Comparison of ENCODE assay signal across 15 mouse cellular contexts in genomic region chr5:35176112-35176848, GRCm38 (mm10).
DNase-seq lines count a peak whose midpoint lies in the region; ATAC-seq lines count a peak whose summit lies in the region.
"Had no signal": no experiment of that assay in that cellular context is flagged by ENCODE, and none has a peak within 500 bp of the region (broad histone marks: within the 10 kb centered on the region; RNA-seq: fewer than 3 reads in every experiment).

No protein-coding gene starts in this region.

- H3K9ac ChIP-seq in neural tube, embryonic 13.5 days = no peak overlapping the region
- H3K9ac ChIP-seq in liver, embryonic 11.5 days (ENCODE audit: low read depth, low read length) = no peak overlapping the region
- H3K9ac ChIP-seq: embryonic facial prominence, embryonic 13.5 days; hindbrain, embryonic 13.5 days had no signal

- H3K4me2 ChIP-seq in neural tube, embryonic 13.5 days = no peak overlapping the region
- no peak overlapping the region for H3K4me2 ChIP-seq in liver, embryonic 11.5 days
- H3K4me2 ChIP-seq: embryonic facial prominence, embryonic 13.5 days; hindbrain, embryonic 13.5 days had no signal

- no peaks in the 10 kb centered on the region for H3K36me3 ChIP-seq in neural tube, embryonic 13.5 days
- no peaks in the 10 kb centered on the region for H3K36me3 ChIP-seq in liver, embryonic 11.5 days (ENCODE audit: control insufficient read depth, insufficient read depth, low read length)
- H3K36me3 ChIP-seq: embryonic facial prominence, embryonic 13.5 days; G1E; hindbrain, embryonic 13.5 days had no signal

- WGBS in neural tube, embryonic 13.5 days = 49% methylated on average over 13 of the region's 13 CpGs
- WGBS in liver, embryonic 11.5 days = 48% methylated on average over 13 of the region's 13 CpGs

- peak; percentile 63 for ATAC-seq in neural tube, embryonic 13.5 days (ENCODE audit: low read depth)
- ATAC-seq in activated CD4-positive, CD25-positive, alpha-beta regulatory T cell, adult 4 months = peak; percentile 93
- peak; percentile 88 for ATAC-seq in liver, embryonic 11.5 days (replicated peaks; ENCODE audit: low FRiP score)

- no peak for DNase-seq in neural tube, embryonic 10.5 days (ENCODE audit: extremely low spot score, low spot score)
- DNase-seq in liver, embryonic 11.5 days (ENCODE audit: low spot score) = no peak
- DNase-seq in layer of hippocampus, adult 11-12 months (ENCODE audit: low spot score) = no peak
- DNase-seq in adrenal gland, adult 18-20 months (ENCODE audit: low spot score in 2 of 2) = no peak
- no peak for DNase-seq in frontal cortex, postnatal 10 days (ENCODE audit: low spot score in 2 of 2)
- DNase-seq: adrenal gland, adult 2 months; kidney, postnatal 14 days; lung, postnatal 36 days; spleen, adult 18-20 months; thymus, postnatal 25 days had no signal

- peaks cover 14% of the 10 kb centered on the region for H3K4me1 ChIP-seq in neural tube, embryonic 13.5 days (replicated peaks)
- H3K4me1 ChIP-seq in liver, embryonic 11.5 days (replicated peaks; ENCODE audit: control insufficient read depth, insufficient read depth, low read length) = no peaks in the 10 kb centered on the region
- H3K4me1 ChIP-seq: embryonic facial prominence, embryonic 13.5 days had no signal

- no peaks in the 10 kb centered on the region for H3K9me3 ChIP-seq in neural tube, embryonic 13.5 days
- no peaks in the 10 kb centered on the region for H3K9me3 ChIP-seq in liver, embryonic 11.5 days (ENCODE audit: control insufficient read depth, low read length)
- H3K9me3 ChIP-seq: embryonic facial prominence, embryonic 13.5 days; G1E; hindbrain, embryonic 13.5 days had no signal

- H3K27ac ChIP-seq in neural tube, embryonic 13.5 days (replicated peaks) = no peak overlapping the region
- no peak overlapping the region for H3K27ac ChIP-seq in liver, embryonic 11.5 days (ENCODE audit: low read depth, low read length)
- H3K27ac ChIP-seq: embryonic facial prominence, embryonic 13.5 days; hindbrain, embryonic 13.5 days had no signal

- H3K4me3 ChIP-seq in neural tube, embryonic 13.5 days = no peak overlapping the region
- H3K4me3 ChIP-seq in liver, embryonic 11.5 days (ENCODE audit: low read depth, low read length) = no peak overlapping the region
- H3K4me3 ChIP-seq: embryonic facial prominence, embryonic 13.5 days; hindbrain, embryonic 13.5 days had no signal

- no peaks in the 10 kb centered on the region; the same call in 1 of the 2 replicates for H3K27me3 ChIP-seq in neural tube, embryonic 13.5 days
- no peaks in the 10 kb centered on the region for H3K27me3 ChIP-seq in liver, embryonic 11.5 days (replicated peaks; ENCODE audit: control insufficient read depth, insufficient read depth, low read length)
- H3K27me3 ChIP-seq: embryonic facial prominence, embryonic 13.5 days; hindbrain, embryonic 13.5 days had no signal
